Mouse (Mus musculus): ENCODE results near the gene Gm13199. TPM values are rescaled to one million over a fixed set of nuclear protein-coding genes. Genes with fewer than 3 reads are reported as not detected.
A peak's percentile ranks its signal among the peaks of the same experiment; 100 is the strongest.

The Gm13199 gene
- polyA plus RNA-seq, 1 experiment from 2014 or later, result 0.22 TPM

GRCm38 (mm10) chr2:5824685-5825084 is 38.0 kb downstream of the Gm13199 start:
- no peak for TF ChIP-seq CTCF (IDR thresholded peaks at IDR 0.05; ENCODE audit: low read depth)
- H3K9me3 ChIP-seq (ENCODE audit: control insufficient read depth), result no peaks in the 10 kb centered on the region
- H3K27ac ChIP-seq (ENCODE audit: low read depth, low read length), result no peak overlapping the region
- H3K27me3 ChIP-seq (replicated peaks; ENCODE audit: control insufficient read depth, insufficient read depth, low read length), result no peaks in the 10 kb centered on the region
- WGBS, result 68% methylated on average over 5 of the region's 5 CpGs
- H3K4me3 ChIP-seq (ENCODE audit: low read depth, low read length), result no peak overlapping the region
- no peak for ATAC-seq
- H3K36me3 ChIP-seq (ENCODE audit: control insufficient read depth, insufficient read depth), result peaks cover 56% of the 10 kb centered on the region
- H3K9ac ChIP-seq (ENCODE audit: low read depth, low read length), result no peak overlapping the region
- H3K4me2 ChIP-seq (replicated peaks; ENCODE audit: low read depth), result no peak overlapping the region
- no peaks in the 10 kb centered on the region for H3K4me1 ChIP-seq (replicated peaks; ENCODE audit: control insufficient read depth, insufficient read depth, low read length)

GRCm38 (mm10) chr2:5824213-5824612 is 38.5 kb downstream of the Gm13199 start:
- TF ChIP-seq CTCF (IDR thresholded peaks at IDR 0.05; ENCODE audit: low read depth), result peak; percentile 63
- Histone ChIP-seq H3K4me1 (replicated peaks; ENCODE audit: control insufficient read depth, insufficient read depth, low read length) (no peaks in the 10 kb centered on the region), H3K9ac (ENCODE audit: low read depth, low read length) (no peak overlapping the region), H3K27me3 (replicated peaks; ENCODE audit: control insufficient read depth, insufficient read depth, low read length) (no peaks in the 10 kb centered on the region), H3K4me2 (replicated peaks; ENCODE audit: low read depth) (no peak overlapping the region), H3K4me3 (ENCODE audit: low read depth, low read length) (no peak overlapping the region), H3K36me3 (ENCODE audit: control insufficient read depth, insufficient read depth) (peaks cover 61% of the 10 kb centered on the region), H3K27ac (ENCODE audit: low read depth, low read length) (no peak overlapping the region), H3K9me3 (ENCODE audit: control insufficient read depth) (no peaks in the 10 kb centered on the region)
- WGBS, result 21% methylated on average over 1 of the region's 1 CpGs
- no peak for ATAC-seq

GRCm38 (mm10) chr2:5822449-5822848 is 40.3 kb downstream of the Gm13199 start:
- no peak overlapping the region for H3K4me3 ChIP-seq (ENCODE audit: low read depth, low read length)
- no peak for ATAC-seq
- TF ChIP-seq CTCF (IDR thresholded peaks at IDR 0.05; ENCODE audit: low read depth), result no peak
- no peaks in the 10 kb centered on the region for H3K9me3 ChIP-seq (ENCODE audit: control insufficient read depth)
- no peak overlapping the region for H3K9ac ChIP-seq (ENCODE audit: low read depth, low read length)
- no peaks in the 10 kb centered on the region for H3K27me3 ChIP-seq (replicated peaks; ENCODE audit: control insufficient read depth, insufficient read depth, low read length)
- H3K27ac ChIP-seq (ENCODE audit: low read depth, low read length), result no peak overlapping the region
- peaks cover 67% of the 10 kb centered on the region for H3K36me3 ChIP-seq (ENCODE audit: control insufficient read depth, insufficient read depth)
- H3K4me2 ChIP-seq (replicated peaks; ENCODE audit: low read depth), result no peak overlapping the region
- H3K4me1 ChIP-seq (replicated peaks; ENCODE audit: control insufficient read depth, insufficient read depth, low read length), result no peaks in the 10 kb centered on the region
- WGBS, result 95% methylated on average over 6 of the region's 6 CpGs

- no peak for TF ChIP-seq CTCF (IDR thresholded peaks at IDR 0.05; ENCODE audit: low read depth)
- no peaks in the 10 kb centered on the region for H3K27me3 ChIP-seq (replicated peaks; ENCODE audit: control insufficient read depth, insufficient read depth, low read length)
- H3K9ac ChIP-seq (ENCODE audit: low read depth, low read length), result no peak overlapping the region
- 78% methylated on average over 10 of the region's 10 CpGs for WGBS
- ATAC-seq, result no peak
- no peak overlapping the region for H3K4me3 ChIP-seq (ENCODE audit: low read depth, low read length)
- H3K27ac ChIP-seq (ENCODE audit: low read depth, low read length), result no peak overlapping the region
- H3K4me2 ChIP-seq (replicated peaks; ENCODE audit: low read depth), result no peak overlapping the region
- H3K4me1 ChIP-seq (replicated peaks; ENCODE audit: control insufficient read depth, insufficient read depth, low read length), result no peaks in the 10 kb centered on the region
- no peaks in the 10 kb centered on the region for H3K9me3 ChIP-seq (ENCODE audit: control insufficient read depth)
- peaks cover 66% of the 10 kb centered on the region for H3K36me3 ChIP-seq (ENCODE audit: control insufficient read depth, insufficient read depth)
Observed at GRCm38 (mm10) chr2:5821264-5821663, 41.5 kb downstream of the Gm13199 start.

Other genes with a start within 250 kb of the Gm13199 start
- gene Camk1d, start 148.4 kb downstream of the Gm13199 start, polyA plus RNA-seq (2015; fragmentation: Nextera tagmentation; extraction: Ambion mirVana), result 11.3 and 14.0 TPM in 2 replicates
- gene Nudt5, start 17.9 kb downstream of the Gm13199 start, polyA plus RNA-seq (2015; fragmentation: Nextera tagmentation; extraction: Ambion mirVana), result 22.9 and 24.1 TPM in 2 replicates
- 126 and 129 TPM in 2 replicates for gene Cdc123, start 17.8 kb downstream of the Gm13199 start, polyA plus RNA-seq (2015; fragmentation: Nextera tagmentation; extraction: Ambion mirVana)
- 17.4 and 17.5 TPM in 2 replicates for gene Sec61a2, start 32.5 kb upstream of the Gm13199 start, polyA plus RNA-seq (2015; fragmentation: Nextera tagmentation; extraction: Ambion mirVana)
- 0.26 and 0.27 TPM in 2 replicates for gene Dhtkd1, start 79.9 kb upstream of the Gm13199 start, polyA plus RNA-seq (2015; fragmentation: Nextera tagmentation; extraction: Ambion mirVana)
- 5.1 and 5.2 TPM in 2 replicates for gene Upf2, start 88.5 kb upstream of the Gm13199 start, polyA plus RNA-seq (2015; fragmentation: Nextera tagmentation; extraction: Ambion mirVana)